25 mouse cellular contexts compared by ENCODE assay signal in genomic region chr5:103765356-103765755, GRCm38 (mm10).
DNase-seq lines count a peak whose midpoint lies in the region; ATAC-seq and TF ChIP-seq lines count a peak whose summit lies in the region.
"Had no signal": no experiment of that assay in that cellular context is flagged by ENCODE, and none has a peak within 500 bp of the region (broad histone marks: within the 10 kb centered on the region; RNA-seq: fewer than 3 reads in every experiment).

No protein-coding gene starts in this region.

- ATAC-seq in granulocyte monocyte progenitor cell, adult 5-6 weeks (replicated peaks; ENCODE audit: poor library complexity, severe bottlenecking) = peak; percentile 6; the same call in 1 of the 2 replicates
- ATAC-seq: activated CD4-positive, CD25-positive, alpha-beta regulatory T cell, adult 4 months; CD4-positive, CD25-positive, alpha-beta regulatory T cell, adult 4 months; forebrain, embryonic 14.5 days; forebrain, embryonic 16.5 days; Patski had no signal

- H3K4me3 ChIP-seq in E14TG2a.4 (replicated peaks; ENCODE audit: low read length) = 0 out of 2 replicates have a peak overlapping the region, but pooled peaks have one; percentile 10
- H3K4me3 ChIP-seq: embryonic facial prominence, embryonic 13.5 days; embryonic facial prominence, embryonic 15.5 days; erythroblast, embryonic 14.5 days; forebrain, embryonic 10.5 days; forebrain, embryonic 12.5 days had no signal

- 0 out of 2 replicates have a peak, but pooled peaks cover 4% of the 10 kb centered on the region for H3K9me3 ChIP-seq in E14TG2a.4 (ENCODE audit: low read length)
- H3K9me3 ChIP-seq: embryonic facial prominence, embryonic 15.5 days had no signal

- peaks cover 70% of the 10 kb centered on the region for H3K4me1 ChIP-seq in E14TG2a.4 (replicated peaks; ENCODE audit: low read depth, low read length)

- no peak for TF ChIP-seq CTCF in E14TG2a.4 (conservative IDR thresholded peaks at IDR 0.05; ENCODE audit: low read length)

- no peaks in the 10 kb centered on the region for H3K27me3 ChIP-seq in E14TG2a.4 (ENCODE audit: insufficient read depth, low read length)
- H3K27me3 ChIP-seq: CH12.LX; embryonic facial prominence, embryonic 13.5 days; embryonic facial prominence, embryonic 15.5 days; Patski had no signal

- H3K36me3 ChIP-seq in E14TG2a.4 (ENCODE audit: insufficient read depth, low read length) = peaks cover 32% of the 10 kb centered on the region
- H3K36me3 ChIP-seq: embryonic facial prominence, embryonic 15.5 days; forebrain, embryonic 12.5 days had no signal

- DNase-seq in R1 (ENCODE audit: low read depth, low spot score) (peak; percentile 72), liver (no peak)
- DNase-seq in thymus, postnatal 0 days (ENCODE audit: low spot score) = no peak
- DNase-seq: adrenal gland, adult 8-10 months; adrenal gland, postnatal 25 days; cerebellum, adult 11 months; cerebellum, adult 18-20 months; cerebellum, adult 8-10 months; cerebellum, adult 9-11 months; cerebellum, postnatal 14 days; cerebellum, postnatal 36 days; embryo, embryonic 11 days had no signal
